Mouse (Mus musculus) urinary bladder, postnatal 4 days (tissue): Measurements from ENCODE around the gene Stard5.

ENCODE experiments used
- DNase-seq, 2 experiments: peaks; one replicate each; pipeline ENCODE4 v3.0.0; 2021 to 2022; ENCODE audit warnings: low spot score in 2 of 2

Gene Stard5

DNA sequence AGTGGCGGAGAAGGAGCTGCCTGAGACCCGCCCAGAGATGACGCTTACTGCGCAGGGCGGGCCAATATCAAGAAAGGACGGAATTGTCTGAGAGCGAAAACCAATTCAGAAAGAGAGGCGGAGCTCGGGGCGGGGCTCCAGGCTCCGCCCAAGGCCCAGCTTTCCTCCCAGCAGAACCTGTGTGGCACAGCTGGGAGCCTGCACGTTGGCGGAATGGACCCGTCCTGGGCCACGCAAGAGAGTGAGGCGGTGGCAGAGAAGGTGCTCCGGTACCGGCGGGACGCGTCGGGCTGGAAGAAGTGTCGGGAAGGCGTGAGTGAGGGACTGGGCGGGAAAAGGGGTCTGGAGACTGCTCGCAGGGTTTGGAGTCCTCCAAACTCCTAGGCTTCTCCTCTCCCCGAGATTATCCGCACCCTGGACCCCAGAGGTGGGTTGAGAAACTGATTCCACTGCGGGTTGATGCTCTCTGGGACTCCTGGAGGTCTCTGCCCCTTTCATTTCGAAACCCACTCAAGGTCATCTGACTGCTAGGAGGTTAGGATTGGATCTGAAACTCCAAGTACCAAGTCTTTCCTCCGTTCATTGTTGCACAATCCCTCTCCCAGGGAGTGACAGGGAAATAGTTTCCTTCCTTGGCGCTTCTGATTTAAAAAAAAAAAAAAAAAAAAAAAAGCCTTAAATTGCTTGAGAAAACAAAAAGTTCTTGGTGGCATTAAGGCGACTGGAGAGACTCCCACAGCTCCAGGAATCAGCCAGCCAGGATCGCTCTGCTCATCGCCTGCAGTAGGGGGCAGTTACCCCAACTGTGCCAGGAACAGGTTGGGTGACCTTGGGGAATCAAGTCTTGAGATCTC, at the start of gene Stard5:
Stard5 (plus strand) TSS at position 132 of the 854 bp plus-strand sequence.
- DNase-seq: peak; percentile 88 to 90

GRCm38 (mm10) chr7:83584639-83585471, 46.9 kb upstream of the Stard5 start, which contains the start of gene Tmc3:
Tmc3 (plus strand) TSS chr7:83584927.
- DNase-seq: peak; percentile 61 to 68

DNA sequence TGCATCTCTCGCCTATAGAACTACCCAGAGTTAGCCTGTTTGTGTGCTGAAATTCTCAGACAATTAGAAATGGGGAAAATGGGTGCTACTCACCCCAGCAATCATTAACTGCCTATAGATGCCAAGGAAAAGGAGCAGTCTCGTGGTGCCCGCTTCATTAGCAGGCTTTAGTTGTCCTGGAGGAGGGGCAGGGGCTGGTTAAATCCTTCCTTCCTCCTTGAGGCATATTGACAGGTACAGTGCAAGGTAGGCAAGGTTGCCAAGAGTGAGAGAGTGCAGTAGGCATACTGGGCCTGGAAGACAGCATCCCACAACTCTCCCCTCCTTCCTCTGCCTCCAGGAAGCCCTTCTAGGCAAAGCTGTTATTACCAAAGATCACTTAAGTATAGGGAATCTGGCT, 37.7 kb upstream of the Stard5 start:
- DNase-seq: no peak

DNA sequence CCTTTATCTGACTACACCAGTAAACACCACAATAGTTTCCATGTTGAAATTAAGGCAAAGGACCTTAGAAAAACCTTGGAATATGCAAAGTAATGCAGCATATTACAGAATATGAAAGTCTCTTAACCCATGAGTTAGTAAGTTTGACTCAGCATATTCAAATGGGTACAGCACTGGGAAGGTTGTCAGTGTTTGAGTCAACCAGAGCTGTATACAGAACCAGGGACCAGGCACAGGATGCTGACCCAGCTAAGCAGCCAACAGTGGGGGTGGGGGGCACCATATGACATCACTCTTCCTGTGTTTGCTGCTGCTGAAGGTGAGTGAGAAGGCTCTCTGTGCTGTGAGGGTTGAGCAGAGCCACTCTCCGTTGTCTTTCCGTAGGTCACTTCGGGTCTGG, 34.7 kb upstream of the Stard5 start:
- no peak for DNase-seq

DNA sequence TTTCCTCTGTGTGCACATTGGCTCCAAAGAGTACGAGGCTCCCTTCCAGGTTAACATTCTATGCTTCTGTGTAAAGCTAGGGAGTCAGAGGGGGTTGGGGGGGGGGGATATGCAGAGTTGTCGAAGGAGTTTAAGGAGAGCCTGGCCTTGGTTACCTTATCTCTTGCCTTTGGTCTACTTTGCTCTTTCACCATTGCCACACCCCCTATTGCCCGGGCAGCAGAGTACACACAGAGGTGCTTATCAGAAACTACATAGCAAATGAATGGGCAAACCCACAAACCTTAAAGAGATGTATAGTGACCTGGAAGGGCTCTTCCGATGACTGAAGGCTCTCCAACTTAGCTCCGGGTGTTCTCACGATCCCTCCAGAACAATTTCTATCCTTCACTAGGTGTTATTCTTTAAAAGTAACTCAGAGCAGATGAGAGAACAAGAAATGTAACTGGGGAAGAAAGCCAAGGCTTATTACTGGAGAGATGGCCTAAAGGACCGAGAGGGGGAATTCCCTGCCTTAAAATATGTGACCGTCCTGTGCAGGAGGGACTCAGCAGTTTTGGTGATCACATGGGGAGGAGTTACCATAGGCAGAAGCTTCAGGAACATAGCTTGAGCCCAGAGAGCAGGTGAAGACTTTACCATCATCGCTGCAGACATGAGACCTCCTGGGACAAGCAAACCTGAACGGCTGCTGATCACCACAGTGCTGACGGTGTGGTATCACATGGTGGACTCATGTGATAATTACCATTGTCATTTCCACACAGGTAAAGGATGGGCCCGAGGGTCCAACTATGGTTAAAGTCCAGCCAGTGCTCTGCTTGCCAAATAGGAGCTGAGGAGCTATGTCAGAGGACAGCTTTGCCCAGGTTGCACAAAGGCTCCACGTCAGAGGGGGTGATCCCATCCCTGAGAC, 32.5 kb upstream of the Stard5 start:
- no peak for DNase-seq

GRCm38 (mm10) chr7:83599913-83600286, 31.9 kb upstream of the Stard5 start:
- no peak for DNase-seq

- DNase-seq: no peak
Measured at GRCm38 (mm10) chr7:83604180-83604944, 27.4 kb upstream of the Stard5 start.

DNA sequence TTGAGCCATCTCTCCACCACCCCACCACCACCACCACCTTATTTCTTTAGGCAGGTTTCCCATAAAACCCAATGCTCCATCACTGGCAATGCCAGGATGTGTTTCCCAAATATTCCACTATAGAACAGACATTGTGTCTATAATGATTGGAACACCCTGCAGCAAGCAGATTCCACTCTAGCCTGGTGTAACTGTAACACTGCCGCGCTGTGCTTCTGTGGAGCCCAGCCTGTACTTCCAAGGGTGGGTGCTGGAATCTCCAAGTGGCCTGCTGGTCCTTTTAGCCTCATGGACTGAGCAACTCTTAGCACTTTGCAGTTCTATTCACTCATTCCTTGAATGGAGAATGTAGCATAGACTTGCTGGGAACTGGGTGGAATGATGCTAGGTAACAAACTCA, 25.0 kb upstream of the Stard5 start:
- DNase-seq: no peak

- DNase-seq: no peak
Measured at GRCm38 (mm10) chr7:83609891-83610290, 21.9 kb upstream of the Stard5 start.

DNA sequence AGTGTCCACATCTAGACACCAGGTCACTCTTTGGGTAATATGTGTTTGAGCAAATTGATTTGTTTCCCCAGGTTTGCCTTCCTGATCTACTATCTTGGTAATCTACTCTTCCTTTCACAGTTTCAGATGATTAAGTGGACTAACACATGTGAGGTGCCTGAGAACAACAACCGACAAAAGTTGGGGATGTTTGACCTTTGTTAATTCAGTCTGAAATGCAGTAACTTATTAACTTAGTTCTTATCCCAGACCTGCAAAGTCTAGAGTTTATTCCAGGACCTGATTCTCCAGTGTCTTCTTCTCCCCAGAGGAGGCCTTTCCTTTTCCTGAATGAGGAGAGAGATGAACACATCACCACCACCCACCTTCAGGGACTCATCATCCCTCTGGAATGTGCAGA, 19.9 kb upstream of the Stard5 start:
- no peak for DNase-seq

DNA sequence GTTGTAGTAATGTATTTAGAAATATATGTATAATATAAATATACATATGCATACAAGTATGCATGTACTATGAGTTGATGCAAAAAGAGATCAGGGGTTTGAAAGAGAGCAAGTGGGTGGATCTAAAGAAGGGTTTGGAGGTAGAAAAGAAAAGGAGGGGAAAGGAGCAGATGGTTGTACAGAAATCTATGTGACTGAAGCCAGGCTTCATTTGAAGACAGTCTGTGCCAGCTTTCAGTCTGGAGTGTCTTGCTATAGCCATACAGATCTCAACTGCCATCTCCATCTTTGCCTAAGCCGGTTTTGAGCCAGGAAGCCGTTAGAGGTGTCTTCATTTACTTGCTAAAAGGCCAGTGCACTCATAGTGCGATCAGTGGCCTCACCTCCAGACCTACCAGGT, 16.5 kb upstream of the Stard5 start:
- no peak for DNase-seq

GRCm38 (mm10) chr7:83615815-83616214, 15.9 kb upstream of the Stard5 start:
- no peak for DNase-seq

DNA sequence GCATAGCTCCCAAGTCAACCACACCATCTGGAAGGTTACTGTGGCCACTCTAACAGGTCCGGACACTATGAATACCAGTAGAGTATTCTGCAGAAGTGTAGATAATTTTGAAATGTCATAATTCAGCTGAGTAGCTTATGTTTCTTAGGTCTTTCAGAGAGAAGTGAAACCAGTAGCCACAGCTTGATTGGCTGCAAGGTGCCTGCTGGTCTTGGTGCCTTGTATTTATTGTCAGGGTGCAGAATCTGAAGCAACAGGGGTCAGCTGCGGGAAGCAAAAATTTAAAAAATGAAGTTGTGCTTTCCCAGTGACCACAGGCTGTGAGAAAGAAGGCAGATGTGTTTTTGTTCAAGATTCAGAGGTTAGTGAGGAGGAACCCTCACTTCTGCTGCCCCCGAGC, 15.5 kb upstream of the Stard5 start:
- DNase-seq: no peak

GRCm38 (mm10) chr7:83618709-83619108, 13.1 kb upstream of the Stard5 start:
- no peak for DNase-seq

- DNase-seq: no peak
Measured at GRCm38 (mm10) chr7:83622582-83622981, 9.2 kb upstream of the Stard5 start.

DNA sequence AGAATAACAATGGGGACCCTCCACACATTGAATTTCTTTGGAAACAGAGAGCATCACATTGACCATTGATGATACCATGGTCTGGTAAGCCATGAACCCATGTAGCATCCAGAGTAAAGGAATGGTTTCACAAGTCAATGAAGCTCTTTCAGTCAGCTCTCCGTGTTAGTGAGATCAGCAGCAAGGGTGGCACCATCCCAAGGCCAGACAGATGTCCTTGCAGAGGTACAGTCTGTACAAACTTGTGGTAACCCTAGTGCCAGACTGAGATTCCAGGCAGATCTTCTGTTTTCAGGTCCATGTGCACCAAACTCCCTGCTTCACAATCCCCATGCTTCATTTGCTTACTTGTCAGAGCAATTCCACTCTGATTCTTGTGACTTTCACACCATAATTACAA, 7.7 kb upstream of the Stard5 start:
- DNase-seq: no peak

GRCm38 (mm10) chr7:83626557-83627257, 5.1 kb upstream of the Stard5 start:
- no peak for DNase-seq

GRCm38 (mm10) chr7:83627369-83627768, 4.4 kb upstream of the Stard5 start:
- DNase-seq: no peak

GRCm38 (mm10) chr7:83631073-83631827, 509 bp upstream of the Stard5 start:
- no peak for DNase-seq

- no peak for DNase-seq
Measured at GRCm38 (mm10) chr7:83632682-83633120, 942 bp downstream of the Stard5 start.
